Mouse (Mus musculus): ENCODE results near the gene Slc1a7.

- TF ChIP-seq POLR2A (IDR thresholded peaks at IDR 0.05; ENCODE audit: insufficient read depth, low read depth, low read length) = no peak
- no peak for TF ChIP-seq CTCF (IDR thresholded peaks at IDR 0.05)
Measured at GRCm38 (mm10) chr4:107995727-107996126, 27.6 kb downstream of the Slc1a7 start.
